Mouse (Mus musculus) T-cell, adult 66 days (primary cell): Measurements from ENCODE around the gene Arrb1. TPM values are rescaled to one million over a fixed set of nuclear protein-coding genes. Genes with fewer than 3 reads are reported as not detected.

Source experiments
- total RNA-seq, 2 experiments: library from RNA; stranded (reverse); gene quantifications; 3 replicates in 1 of 2; 4 replicates in 1 of 2; pipeline ENCODE4 v1.2.4; 2023

Arrb1 gene
- total RNA-seq: 10 to 100 TPM; 93.7 to 98.7 TPM

DNA sequence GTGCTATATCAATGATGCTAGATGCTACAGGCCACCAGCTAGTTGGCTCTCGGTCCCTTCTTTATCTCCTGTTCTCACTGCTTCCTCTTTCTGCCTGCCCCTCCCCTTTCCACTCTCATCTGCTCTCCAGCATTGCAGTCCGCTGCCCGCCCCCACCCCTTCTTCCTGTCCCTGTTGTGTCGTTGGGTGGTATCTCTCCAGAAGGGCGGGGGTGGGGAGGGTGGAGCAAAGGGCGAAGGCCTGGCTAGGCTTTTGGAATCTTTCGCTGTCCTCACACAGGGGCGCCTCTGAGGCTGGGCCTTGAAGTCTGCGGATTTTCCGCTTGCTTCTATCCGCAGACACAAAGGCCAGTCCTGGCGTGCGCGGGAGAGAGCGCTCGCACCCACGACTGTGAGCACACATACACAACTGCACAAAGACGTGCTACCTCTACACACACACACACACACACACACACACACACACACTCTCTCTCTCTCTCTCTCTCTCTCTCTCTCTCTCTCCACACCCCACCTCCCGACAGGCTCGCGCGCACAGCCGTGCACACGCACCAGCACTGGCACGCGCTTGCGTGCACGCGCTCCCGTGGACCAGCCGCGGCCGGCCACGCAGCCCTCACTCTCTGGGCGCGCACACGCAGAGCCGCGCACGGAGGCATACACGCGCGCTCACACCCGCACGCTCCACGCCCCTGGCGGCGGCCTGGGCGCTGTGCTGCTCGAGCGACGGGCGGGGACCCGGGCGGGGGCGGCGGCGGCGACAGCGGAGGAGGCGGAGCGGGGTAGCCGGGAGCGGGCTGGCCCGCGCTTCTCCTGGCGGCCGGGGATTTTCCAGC is at the start of gene Arrb1:
Gene Arrb1 (plus strand): TSS at position 566 of the 835 bp plus-strand sequence.

GRCm38 (mm10) chr7:99626376-99627270 is 91.4 kb downstream of the Arrb1 start, which contains the start of gene Tpbgl:
Gene Tpbgl, minus strand, starts transcription at chr7:99627103.

Other genes with a start within 250 kb of the Arrb1 start
- gene Serpinh1, start 182.2 kb upstream of the Arrb1 start, total RNA-seq: not detected
- 1 to 10 TPM; 5.3 to 6.4 TPM for gene Gdpd5, start 154.1 kb upstream of the Arrb1 start, total RNA-seq
- 1 to 10 TPM in 1 of 2 experiments, under 1 TPM in 1; 0.95 to 1.2 TPM for gene Klhl35, start 69.5 kb upstream of the Arrb1 start, total RNA-seq
- 1,000 to 10,000 TPM; 1,613 to 1,712 TPM for gene Rps3, start 51.7 kb upstream of the Arrb1 start, total RNA-seq
- gene Tpbgl, start 91.6 kb downstream of the Arrb1 start, total RNA-seq: 1 to 10 TPM; 3.3 to 4.3 TPM
- under 1 TPM; 0.27 to 0.47 TPM for gene Slco2b1, start 175.9 kb downstream of the Arrb1 start, total RNA-seq
- not detected for gene Olfr520, start 194.8 kb downstream of the Arrb1 start, total RNA-seq
- not detected for gene Olfr521, start 228.0 kb downstream of the Arrb1 start, total RNA-seq